Mouse (Mus musculus) ES-E14 (cell line): ENCODE data around the gene F10.

Experiments used
- CHD2 ChIP-seq: IDR thresholded peaks from 2 replicates; pipeline ENCODE4 v1.6.1; 2014; ENCODE audit warnings: mild to moderate bottlenecking, low read depth, low read length, inconsistent platforms
- HCFC1 ChIP-seq: IDR thresholded peaks from 2 replicates; pipeline ENCODE4 v1.6.1; 2012; ENCODE audit warnings: low read length, inconsistent platforms, borderline replicate concordance; ENCODE audit not compliant: insufficient read depth

- no peak for TF ChIP-seq HCFC1
- TF ChIP-seq CHD2, result no peak
Observed at GRCm38 (mm10) chr8:13025487-13026224, 11.5 kb upstream of the F10 start, which contains the start of gene F7.
